Mouse (Mus musculus): ENCODE measurements around the gene Nkx2-5.

Nkx2-5 gene

GRCm38 (mm10) chr17:26852262-26852661 is 7.5 kb upstream of the Nkx2-5 start:
- in situ Hi-C loops (cut with MboI; ENCODE audit: low sequenced_read_pairs) = no loop called here

GRCm38 (mm10) chr17:26851136-26851460 is 6.3 kb upstream of the Nkx2-5 start:
- in situ Hi-C loops (cut with MboI; ENCODE audit: low sequenced_read_pairs) = no loop called here

GRCm38 (mm10) chr17:26850358-26851135 is 5.7 kb upstream of the Nkx2-5 start:
- in situ Hi-C loops (cut with MboI; ENCODE audit: low sequenced_read_pairs) = no loop called here

GRCm38 (mm10) chr17:26849746-26850357 is 5.0 kb upstream of the Nkx2-5 start:
- in situ Hi-C loops (cut with MboI; ENCODE audit: low sequenced_read_pairs) = no loop called here

GRCm38 (mm10) chr17:26849106-26849745 is 4.4 kb upstream of the Nkx2-5 start:
- in situ Hi-C loops (cut with MboI; ENCODE audit: low sequenced_read_pairs) = no loop called here

GRCm38 (mm10) chr17:26848236-26848635 is 3.4 kb upstream of the Nkx2-5 start:
- in situ Hi-C loops (cut with MboI; ENCODE audit: low sequenced_read_pairs) = no loop called here

GRCm38 (mm10) chr17:26847801-26848200 is 3.0 kb upstream of the Nkx2-5 start:
- in situ Hi-C loops (cut with MboI; ENCODE audit: low sequenced_read_pairs) = no loop called here

- in situ Hi-C loops (cut with MboI; ENCODE audit: low sequenced_read_pairs) = no loop called here
These were observed 1.6 kb upstream of the Nkx2-5 start for GRCm38 (mm10) chr17:26846411-26846810.

- in situ Hi-C loops (cut with MboI; ENCODE audit: low sequenced_read_pairs) = no loop called here
These were observed 591 bp upstream of the Nkx2-5 start for GRCm38 (mm10) chr17:26845149-26846050.

GRCm38 (mm10) chr17:26844371-26844851 is 398 bp downstream of the Nkx2-5 start:
- in situ Hi-C loops (cut with MboI; ENCODE audit: low sequenced_read_pairs) = no loop called here

- in situ Hi-C loops (cut with MboI; ENCODE audit: low sequenced_read_pairs) = no loop called here
These were observed 1.0 kb downstream of the Nkx2-5 start for GRCm38 (mm10) chr17:26843696-26844236.

GRCm38 (mm10) chr17:26843229-26843567 is 1.6 kb downstream of the Nkx2-5 start:
- in situ Hi-C loops (cut with MboI; ENCODE audit: low sequenced_read_pairs) = no loop called here

- in situ Hi-C loops (cut with MboI; ENCODE audit: low sequenced_read_pairs) = no loop called here
These were observed 2.2 kb downstream of the Nkx2-5 start for GRCm38 (mm10) chr17:26842431-26843228.

GRCm38 (mm10) chr17:26841981-26842380 is 2.8 kb downstream of the Nkx2-5 start:
- in situ Hi-C loops (cut with MboI; ENCODE audit: low sequenced_read_pairs) = no loop called here

- in situ Hi-C loops (cut with MboI; ENCODE audit: low sequenced_read_pairs) = no loop called here
These were observed 3.7 kb downstream of the Nkx2-5 start for GRCm38 (mm10) chr17:26840922-26841731.

GRCm38 (mm10) chr17:26840439-26840780 is 4.4 kb downstream of the Nkx2-5 start:
- in situ Hi-C loops (cut with MboI; ENCODE audit: low sequenced_read_pairs) = no loop called here

GRCm38 (mm10) chr17:26839718-26840438 is 4.9 kb downstream of the Nkx2-5 start:
- in situ Hi-C loops (cut with MboI; ENCODE audit: low sequenced_read_pairs) = no loop called here

GRCm38 (mm10) chr17:26838911-26839717 is 5.7 kb downstream of the Nkx2-5 start:
- in situ Hi-C loops (cut with MboI; ENCODE audit: low sequenced_read_pairs) = no loop called here
